Mouse (Mus musculus): ENCODE data around the gene Gm21767. TPM values are rescaled to one million over a fixed set of nuclear protein-coding genes. Genes with fewer than 3 reads are reported as not detected.
"Not testable (repeated sequence)": the region's sequence is repeated elsewhere in the genome, so short reads cannot be mapped to it uniquely, and the experiment has no call there.

Gene Gm21767
- polyA plus RNA-seq (2012; rRNA removed), result not detected in 2 replicates

DNA sequence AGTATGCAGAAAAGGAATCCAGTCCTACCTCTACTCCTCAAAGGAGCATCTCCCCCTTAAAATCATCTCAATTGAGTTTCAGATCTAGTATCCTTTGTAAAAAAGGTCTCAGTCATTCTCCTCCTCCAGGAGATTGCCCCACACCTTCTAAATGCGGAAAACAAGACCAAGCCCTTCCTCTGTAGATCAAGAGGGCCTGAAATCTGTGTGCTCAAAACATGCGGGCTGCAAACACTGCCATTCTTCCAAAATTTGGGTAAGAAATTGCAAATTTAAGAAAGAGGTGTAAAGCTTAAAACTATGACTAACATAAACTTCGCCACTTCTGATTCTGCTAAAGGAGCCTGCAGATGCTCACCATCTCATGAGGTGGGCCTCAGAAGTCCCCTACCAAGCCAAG lies at the start of gene Gm21767:
Gm21767 (plus strand) TSS at position 301 of the 400 bp plus-strand sequence.
- DNase-seq (ENCODE audit: extremely low spot score in 1 of 2, low spot score in 1 of 2), result not testable (repeated sequence)

Measured in frontal cortex, adult 2 months (tissue).